Mouse (Mus musculus) CH12.LX (cell line): Measurements from ENCODE around the gene Syk.

Source experiments
- CHD2 ChIP-seq: IDR thresholded peaks from 2 replicates; pipeline ENCODE4 v1.6.1; 2011; ENCODE audit warnings: low read length, improper control_type of control experiment
- CTCF ChIP-seq, 2 experiments: IDR thresholded peaks in 1 of 2; conservative IDR thresholded peaks in 1 of 2; 2 replicates each; pipeline ENCODE4 v1.5.1; 2011 to 2012; ENCODE audit warnings: low read depth in 2 of 2, low read length in 2 of 2, improper control_type of control experiment in 1 of 2, inconsistent platforms in 1 of 2, mild to moderate bottlenecking in 1 of 2, moderate library complexity in 1 of 2
- MAFK ChIP-seq: IDR thresholded peaks from 2 replicates; pipeline ENCODE4 v1.6.1; 2011; ENCODE audit warnings: low read length, improper control_type of control experiment; ENCODE audit not compliant: insufficient replicate concordance
- NRF1 ChIP-seq: IDR thresholded peaks from 2 replicates; pipeline ENCODE4 v1.6.1; 2014; ENCODE audit warnings: low read depth, mild to moderate bottlenecking, inconsistent platforms, low read length, improper control_type of control experiment, moderate library complexity
- POLR2A ChIP-seq: IDR thresholded peaks from 2 replicates; pipeline ENCODE4 v1.6.1; 2011; ENCODE audit warnings: low read depth, mild to moderate bottlenecking, improper control_type of control experiment, low read length
- RCOR1 ChIP-seq: conservative IDR thresholded peaks from 2 replicates; pipeline ENCODE4 v1.6.1; 2012; ENCODE audit warnings: low read depth, mild to moderate bottlenecking, inconsistent platforms, low read length, improper control_type of control experiment
- TBP ChIP-seq: conservative IDR thresholded peaks from 2 replicates; pipeline ENCODE4 v1.6.1; 2011; ENCODE audit warnings: low read depth, low read length, improper control_type of control experiment
- UBTF ChIP-seq: IDR thresholded peaks from 2 replicates; pipeline ENCODE4 v1.6.1; 2012; ENCODE audit warnings: low read depth, mild to moderate bottlenecking, inconsistent platforms, low read length, improper control_type of control experiment, moderate library complexity
- USF2 ChIP-seq: conservative IDR thresholded peaks from 2 replicates; pipeline ENCODE4 v1.6.1; 2011; ENCODE audit warnings: low read depth, low read length, improper control_type of control experiment
- ZC3H11A ChIP-seq: IDR thresholded peaks from 2 replicates; pipeline ENCODE4 v1.6.1; 2012; ENCODE audit warnings: low read depth, mild to moderate bottlenecking, inconsistent platforms, low read length, improper control_type of control experiment
- ZMIZ1 ChIP-seq: IDR thresholded peaks from 2 replicates; pipeline ENCODE4 v1.6.1; 2012; ENCODE audit warnings: low read depth, mild to moderate bottlenecking, inconsistent platforms, low read length, improper control_type of control experiment
- ZNF384 ChIP-seq: IDR thresholded peaks from 2 replicates; pipeline ENCODE4 v1.6.1; 2012; ENCODE audit warnings: low read depth, low read length, improper control_type of control experiment, inconsistent platforms

DNA sequence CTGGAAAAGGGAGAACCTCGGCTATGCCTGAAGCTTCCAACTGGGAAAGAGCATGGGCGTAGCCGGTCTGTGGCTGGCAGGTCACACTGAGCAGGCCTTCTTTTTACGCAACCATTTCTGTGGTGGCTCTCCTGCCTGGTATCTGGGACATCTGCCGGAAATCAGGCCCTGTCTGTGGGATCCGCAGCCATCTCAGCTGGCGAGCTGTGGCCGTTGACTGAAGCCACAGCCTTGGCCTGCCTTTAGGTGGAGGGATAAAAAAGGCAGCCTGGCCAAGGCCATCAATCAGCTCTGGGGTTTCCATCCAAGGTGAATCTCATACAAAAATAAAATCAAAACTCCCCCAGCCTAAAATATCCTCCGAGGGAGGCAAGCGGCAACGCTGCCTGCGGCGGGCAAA lies 107.5 kb downstream of the Syk start:
- TF ChIP-seq POLR2A, result no peak
- TF ChIP-seq MAFK, result no peak
- no peak for TF ChIP-seq CTCF (conservative IDR thresholded peaks at IDR 0.05 in 1 of 2, IDR thresholded peaks at IDR 0.05 in 1 of 2; ENCODE audit: low read depth in 2 of 2, low read length in 2 of 2)
- TF ChIP-seq USF2, result no peak
- no peak for TF ChIP-seq ZNF384
- TF ChIP-seq UBTF, result no peak
- TF ChIP-seq ZMIZ1, result no peak
- no peak for TF ChIP-seq NRF1
- TF ChIP-seq RCOR1, result no peak
- no peak for TF ChIP-seq ZC3H11A
- TF ChIP-seq TBP, result no peak
- no peak for TF ChIP-seq CHD2
